Mouse (Mus musculus): ENCODE results near the gene Cd274.
A peak's percentile ranks its signal among the peaks of the same experiment; 100 is the strongest.

Cd274 gene

DNA sequence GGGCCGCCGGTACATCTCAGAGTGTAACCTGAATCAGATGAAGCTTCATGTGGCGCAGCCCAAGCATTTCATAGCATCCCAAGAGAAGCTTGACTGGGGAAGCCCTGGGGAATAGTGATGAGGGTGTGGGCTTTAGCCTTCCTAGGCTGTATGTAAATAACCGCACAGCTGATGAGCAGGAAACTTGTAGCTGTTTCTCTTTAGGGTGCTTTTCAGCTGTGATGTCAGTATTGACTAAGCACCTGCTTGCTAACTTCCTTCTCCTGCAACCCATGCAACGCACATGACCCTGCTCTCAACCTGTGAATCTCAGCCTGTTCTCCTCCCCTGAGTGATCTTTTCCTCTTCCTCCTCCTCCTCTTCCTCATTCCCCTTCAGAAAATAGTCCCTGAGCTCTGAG, 3.2 kb upstream of the Cd274 start:
- DNase-seq (ENCODE audit: low read depth, low spot score): no peak

DNA sequence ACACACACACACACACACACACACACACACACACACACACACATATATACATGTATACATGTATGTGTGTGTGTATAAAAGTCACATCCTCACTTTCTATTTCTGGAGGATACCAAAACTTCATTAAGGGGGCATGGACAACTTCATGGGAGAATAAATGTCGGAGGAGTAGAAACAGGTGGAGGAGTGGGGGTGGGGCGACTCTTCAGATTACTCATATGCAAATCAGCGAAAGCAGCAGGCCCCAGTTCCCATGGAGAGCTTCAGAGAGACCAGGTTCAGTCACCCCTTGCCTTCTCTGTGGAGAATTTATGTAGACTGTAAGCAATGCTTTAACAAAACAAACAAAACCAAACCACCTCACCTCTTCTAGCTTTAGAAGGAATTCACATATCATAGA, 2.1 kb upstream of the Cd274 start:
- peak; percentile 72 for DNase-seq (ENCODE audit: low read depth, low spot score)

DNA sequence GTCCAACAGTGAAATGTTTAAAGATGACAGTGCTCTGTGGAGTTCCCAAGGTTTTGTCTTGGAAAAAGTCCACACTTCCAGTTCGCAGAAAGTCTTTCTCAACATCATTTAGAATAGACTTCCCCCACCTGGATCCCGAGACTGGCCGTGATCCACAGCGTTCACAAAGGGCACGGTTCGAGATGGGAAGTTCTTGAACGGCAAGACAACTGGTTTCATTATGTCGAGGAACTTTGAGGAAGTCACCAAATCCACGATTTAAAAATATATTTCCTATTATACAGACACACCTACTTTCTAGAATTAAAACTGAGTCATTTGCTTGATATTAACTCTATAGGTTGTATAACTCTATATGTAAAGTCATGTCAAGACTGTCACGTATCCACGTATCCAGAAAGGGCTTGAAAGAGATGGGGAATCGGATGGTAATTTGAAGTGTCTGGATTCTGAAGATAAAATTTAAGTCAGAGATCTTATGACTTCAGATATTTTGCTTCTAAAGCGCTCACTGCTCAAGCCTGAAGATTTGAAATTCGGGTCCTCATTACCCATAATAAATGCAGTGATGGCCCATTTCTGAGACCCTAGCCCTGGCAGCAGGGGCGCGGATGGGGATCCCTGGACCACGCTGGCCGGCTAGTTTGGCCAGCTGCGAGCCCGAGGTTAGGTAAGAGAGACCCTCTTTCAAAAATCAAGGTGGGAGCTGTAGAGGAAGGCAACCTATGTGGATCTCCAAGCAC, 858 bp upstream of the Cd274 start:
- no peak for DNase-seq (ENCODE audit: low read depth, low spot score)

DNA sequence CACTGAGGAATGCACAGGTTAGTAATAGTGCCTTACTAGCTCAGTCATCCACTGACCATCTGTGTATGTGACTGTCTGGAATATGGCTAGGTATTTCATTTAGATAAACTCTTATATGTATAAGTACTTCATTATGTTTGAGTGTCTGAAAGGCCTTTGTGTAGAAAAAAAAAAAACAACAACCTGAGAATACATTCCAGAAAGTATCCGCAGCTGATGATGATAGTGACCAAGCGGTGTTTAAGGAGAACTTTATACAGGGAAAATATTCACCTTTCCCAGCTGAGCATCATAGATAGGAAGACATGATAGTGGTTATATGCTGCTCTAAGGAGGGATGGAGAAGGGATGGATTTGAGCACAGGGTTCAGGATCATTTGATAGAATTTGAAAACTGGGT, 786 bp downstream of the Cd274 start:
- DNase-seq (ENCODE audit: low read depth, low spot score): no peak

DNA sequence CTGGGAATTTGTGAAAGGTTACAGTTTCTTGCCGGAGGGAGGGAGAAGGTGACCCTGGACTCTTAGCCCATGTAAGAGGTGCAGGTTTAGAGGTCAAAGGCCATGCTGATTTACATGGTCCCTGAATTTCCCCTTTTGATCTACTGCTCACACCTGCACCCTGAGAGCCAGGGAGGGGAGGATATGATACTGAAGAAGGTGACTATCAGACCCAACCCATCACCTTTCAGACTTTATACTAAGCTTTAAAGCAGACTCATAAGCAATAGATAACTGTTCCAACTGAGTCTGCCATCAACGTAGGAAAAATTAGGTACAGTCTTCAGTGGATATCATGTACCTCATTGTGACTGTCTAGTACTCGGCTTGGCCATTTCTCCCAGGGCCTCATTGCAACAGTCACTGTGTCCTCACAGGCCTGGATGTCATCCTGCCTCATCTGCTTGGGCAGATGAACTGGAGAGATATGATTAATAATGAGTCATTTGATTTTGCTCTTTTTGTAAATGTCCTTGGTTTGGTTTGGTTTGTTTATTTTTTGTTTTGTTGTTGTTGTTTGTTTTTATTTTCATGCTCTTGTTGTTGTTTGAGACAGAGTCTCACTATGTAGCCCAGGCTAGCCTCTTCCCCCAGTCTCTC, 1.5 kb downstream of the Cd274 start:
- DNase-seq (ENCODE audit: low read depth, low spot score): no peak

DNA sequence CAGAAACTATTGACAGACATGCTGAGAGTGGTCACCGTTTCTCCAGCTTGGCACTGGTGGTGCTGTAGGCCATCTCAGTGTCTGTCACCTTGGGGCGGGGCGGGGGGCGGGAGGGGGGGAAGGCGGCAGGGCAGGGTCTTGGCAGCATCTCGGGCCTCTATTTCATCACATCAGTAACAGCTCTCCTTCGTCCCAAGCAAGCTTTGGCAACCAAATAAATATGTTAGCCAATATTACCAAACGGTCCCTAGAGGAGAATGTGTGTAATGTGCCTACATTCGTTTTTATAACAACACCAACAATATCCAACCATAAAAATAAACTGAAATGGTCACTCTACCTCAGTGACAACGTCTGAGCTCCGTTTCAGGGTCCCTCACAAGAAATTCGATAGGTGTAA, 2.9 kb downstream of the Cd274 start:
- DNase-seq (ENCODE audit: low read depth, low spot score): no peak

DNA sequence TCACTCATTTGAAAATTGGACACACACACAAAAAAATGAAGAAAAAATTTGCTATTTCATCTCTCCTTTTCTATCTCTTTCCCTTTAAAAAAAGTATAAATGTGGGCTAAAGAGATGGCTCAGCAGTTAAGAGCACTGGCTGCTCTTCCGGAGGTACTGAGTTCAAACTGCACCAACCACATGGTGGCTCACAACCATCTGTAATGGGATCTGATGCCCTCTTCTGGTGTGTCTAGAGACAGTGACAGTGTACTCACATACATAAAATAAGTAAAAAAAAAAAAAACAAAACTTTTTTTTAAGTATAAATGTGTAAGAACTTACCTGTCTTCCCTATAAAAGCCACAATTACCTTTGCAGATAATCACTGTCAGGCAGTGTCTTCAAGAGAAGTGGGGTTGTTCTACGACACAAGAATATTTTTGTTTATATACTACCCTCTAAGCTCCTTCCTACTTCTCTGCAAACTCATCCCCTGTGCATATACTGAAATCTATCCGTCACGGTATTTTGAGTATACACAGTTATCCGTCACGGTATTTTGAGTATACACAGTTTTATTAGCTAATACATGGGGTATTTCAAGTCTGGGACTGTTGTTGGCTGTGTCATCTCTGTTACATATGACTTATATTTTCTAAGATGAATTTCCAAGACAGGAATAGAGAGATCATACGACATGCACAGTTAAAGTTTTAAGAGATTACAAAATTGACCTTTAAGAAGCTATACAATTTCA, 3.5 kb downstream of the Cd274 start:
- no peak for DNase-seq (ENCODE audit: low read depth, low spot score)

DNA sequence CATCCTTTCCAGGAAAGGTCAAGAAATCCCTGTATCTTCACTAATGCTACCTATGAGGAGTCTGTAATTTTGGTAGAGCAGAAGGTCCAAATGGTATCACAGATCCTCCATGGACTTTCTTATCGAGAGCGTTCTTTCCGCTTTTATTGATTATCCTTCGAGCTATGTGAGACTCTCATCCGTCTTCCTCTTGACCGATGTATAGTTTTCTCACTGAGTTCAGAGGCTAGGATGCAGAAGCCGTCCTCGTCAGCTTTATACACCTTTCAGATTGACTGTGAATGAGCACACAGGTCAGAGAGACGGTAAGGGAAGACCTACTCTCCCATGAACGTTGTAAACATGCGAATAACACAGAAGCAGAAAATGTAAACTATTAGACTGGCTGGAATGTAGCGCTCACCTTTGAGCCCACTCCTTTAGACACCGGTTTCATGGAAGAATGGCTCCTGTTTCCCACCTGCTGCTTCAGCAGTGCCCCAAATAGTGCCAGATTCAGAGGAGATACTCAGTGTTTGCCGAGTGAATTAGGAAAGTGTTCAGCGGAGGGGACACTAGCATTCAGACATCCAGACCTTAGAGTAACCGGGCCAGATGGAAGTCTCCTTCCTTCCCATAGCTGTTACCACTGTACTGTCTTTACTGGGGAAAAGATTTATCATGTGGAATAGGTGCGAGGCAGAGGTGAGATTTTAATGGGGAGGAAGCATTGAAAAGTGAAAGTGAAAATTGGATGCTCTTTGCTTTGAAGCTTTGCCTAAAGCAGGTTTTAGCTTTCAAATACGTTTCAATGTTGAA, 4.2 kb downstream of the Cd274 start:
- DNase-seq (ENCODE audit: low read depth, low spot score): no peak

DNA sequence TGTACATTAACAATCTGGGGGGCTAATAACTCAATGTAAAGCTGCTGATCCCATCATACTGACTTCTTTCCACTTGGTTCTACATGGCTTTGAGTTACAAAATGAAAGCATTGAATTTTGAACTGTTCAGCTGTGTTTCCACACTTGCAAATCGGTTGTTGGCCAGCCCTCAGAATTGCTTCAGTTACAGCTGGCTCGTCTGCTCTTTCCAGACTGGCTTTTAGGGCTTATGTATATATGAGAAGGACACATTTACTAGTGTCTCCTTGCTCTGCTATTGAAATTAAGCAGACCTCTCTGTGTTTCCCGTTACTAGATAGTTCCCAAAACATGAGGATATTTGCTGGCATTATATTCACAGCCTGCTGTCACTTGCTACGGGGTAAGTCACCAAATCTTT, 4.9 kb downstream of the Cd274 start:
- DNase-seq (ENCODE audit: low read depth, low spot score): no peak

DNA sequence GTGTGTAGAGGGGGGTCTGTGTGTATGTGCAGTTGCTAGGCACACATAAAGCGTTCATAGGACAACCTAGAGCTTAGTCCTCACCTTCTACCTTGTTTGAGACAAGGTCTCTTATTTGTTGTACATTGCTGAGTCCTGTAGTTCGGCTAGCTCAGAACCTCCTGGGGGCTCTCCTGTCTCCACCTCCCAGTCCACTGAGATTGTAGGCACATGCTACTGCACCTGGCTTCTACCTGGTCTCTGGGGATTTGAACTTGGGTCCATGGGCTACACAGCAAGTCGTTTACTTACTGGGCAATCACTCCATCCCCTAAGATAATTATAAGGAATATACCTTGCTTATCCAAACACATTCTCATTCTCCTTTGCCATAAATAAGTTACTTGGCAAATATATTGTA, 5.4 kb downstream of the Cd274 start:
- no peak for DNase-seq (ENCODE audit: low read depth, low spot score)

DNA sequence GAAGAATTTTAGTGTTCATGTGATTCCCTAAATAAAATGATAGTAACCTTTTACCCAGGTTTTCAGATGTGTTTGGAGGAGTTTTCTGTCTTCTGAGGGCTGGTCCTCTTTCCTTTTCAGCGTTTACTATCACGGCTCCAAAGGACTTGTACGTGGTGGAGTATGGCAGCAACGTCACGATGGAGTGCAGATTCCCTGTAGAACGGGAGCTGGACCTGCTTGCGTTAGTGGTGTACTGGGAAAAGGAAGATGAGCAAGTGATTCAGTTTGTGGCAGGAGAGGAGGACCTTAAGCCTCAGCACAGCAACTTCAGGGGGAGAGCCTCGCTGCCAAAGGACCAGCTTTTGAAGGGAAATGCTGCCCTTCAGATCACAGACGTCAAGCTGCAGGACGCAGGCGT, 6.2 kb downstream of the Cd274 start:
- DNase-seq (ENCODE audit: low read depth, low spot score): no peak

DNA sequence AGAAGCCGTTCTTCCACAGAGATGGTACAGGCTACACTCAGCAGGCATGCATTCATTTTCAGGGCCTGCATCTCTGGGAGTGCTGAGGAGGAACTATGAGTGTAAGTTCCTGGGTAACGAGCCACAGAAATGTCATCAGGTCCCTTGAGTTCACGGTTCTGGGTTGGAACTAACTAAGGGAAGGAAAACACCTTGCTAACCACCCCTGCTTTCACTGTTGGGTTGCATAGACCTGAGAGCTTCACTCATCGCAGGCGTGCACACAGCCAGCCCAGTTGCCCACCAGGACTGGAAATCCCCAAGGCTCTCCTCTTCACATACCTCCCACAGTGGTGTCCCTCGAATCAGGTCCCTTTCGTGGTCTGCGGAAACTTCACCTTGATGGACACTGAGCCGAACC, 7.7 kb downstream of the Cd274 start:
- no peak for DNase-seq (ENCODE audit: low read depth, low spot score)

DNA sequence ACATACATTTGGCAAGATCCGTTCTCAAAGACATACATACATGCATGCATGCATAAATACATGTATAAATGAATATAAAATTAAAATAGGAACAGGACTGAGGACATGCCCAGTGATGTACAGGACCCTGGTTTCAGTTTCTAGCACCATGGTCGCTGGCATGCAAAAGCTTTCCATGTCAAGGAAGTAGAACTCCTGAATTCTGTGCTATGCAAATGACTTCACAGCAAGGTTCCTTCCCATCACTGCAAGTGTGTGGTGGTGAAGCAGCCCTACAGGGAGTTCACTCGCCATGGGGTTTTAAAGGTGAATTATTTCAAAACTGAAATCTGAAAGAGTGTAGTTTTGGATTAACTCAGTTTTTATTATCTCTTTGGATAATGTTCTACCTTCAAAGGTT, 9.1 kb downstream of the Cd274 start:
- DNase-seq (ENCODE audit: low read depth, low spot score): no peak

DNA sequence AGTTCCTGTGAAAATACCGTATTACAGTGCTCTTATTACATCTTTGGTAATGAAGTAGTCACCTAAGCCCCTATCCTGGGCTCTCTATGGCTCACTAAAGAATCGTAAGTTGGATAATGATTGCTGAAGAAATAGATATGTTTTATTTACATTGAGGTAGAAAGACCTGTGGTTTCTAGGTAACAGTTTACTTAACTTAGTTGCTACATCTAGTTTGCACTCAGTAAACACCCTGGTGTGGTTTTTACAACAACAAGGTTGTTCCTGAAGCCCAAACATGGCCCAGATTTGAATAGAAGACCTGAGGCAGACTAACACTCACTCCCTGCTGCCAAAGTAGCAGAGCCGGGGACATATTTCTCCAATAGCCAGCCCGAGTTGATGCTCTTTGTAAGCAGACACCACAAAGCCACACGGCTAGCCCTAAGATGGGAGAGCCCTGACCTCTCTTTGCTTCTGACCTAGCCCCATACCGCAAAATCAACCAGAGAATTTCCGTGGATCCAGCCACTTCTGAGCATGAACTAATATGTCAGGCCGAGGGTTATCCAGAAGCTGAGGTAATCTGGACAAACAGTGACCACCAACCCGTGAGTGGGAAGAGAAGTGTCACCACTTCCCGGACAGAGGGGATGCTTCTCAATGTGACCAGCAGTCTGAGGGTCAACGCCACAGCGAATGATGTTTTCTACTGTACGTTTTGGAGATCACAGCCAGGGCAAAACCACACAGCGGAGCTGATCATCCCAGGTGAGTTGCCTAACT, 12.8 kb downstream of the Cd274 start:
- DNase-seq (ENCODE audit: low read depth, low spot score): no peak

DNA sequence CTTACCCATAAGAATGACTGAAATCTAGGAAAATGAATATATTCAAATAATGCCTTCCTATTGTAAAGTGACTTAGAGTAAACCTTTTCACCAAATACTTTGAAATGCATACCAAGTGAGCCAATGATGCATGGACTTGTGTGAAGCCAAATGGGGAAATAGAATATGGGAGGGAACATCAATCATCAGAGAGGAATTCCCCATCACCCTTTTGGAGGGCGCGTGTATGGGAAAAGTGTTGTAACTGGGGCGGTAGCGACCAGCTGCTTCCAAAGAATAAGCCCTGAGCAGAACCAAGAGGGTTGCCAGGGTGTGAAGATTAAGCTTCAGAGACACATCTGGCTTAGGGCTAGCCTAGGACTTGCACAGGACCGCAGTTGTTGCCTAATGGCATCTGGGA, 16.1 kb downstream of the Cd274 start:
- no peak for DNase-seq (ENCODE audit: low read depth, low spot score)

DNA sequence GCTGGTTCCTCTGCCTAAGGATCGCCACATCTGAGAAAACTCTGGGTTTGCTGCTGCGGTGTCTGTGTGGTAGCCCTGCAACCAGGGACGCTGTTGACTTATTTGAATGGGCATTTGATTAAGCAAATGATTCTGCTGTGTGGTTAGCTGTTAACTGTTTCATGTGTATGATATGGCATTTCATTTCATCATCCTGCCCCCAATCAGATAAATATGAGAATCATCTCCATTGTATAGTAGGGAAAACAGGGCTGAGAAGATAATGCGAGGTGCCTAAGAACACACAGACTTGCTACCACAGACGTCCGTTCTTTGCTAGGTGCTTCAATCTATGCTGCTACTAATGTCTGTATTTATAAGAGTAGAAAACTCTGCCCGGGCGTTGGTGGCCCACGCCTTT, 17.2 kb downstream of the Cd274 start:
- DNase-seq (ENCODE audit: low read depth, low spot score): no peak

DNA sequence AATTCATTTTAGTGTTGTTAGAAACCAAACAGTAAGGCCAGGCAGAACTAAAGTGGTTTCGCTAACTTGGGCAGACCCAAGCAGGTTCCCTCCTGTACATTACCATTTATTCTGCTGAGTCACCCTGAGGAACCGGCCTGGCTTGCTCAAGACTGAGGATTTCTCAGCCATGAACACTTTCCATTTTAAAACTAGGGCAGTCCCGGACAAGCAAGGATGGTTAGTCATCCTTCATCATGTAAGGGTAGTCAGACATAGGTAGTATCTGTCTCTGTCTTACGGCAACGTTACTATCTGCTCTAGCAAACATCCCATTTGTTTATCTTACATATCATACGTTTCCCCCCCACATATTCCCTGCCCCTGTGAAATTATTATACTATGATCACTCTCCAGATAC, 17.7 kb downstream of the Cd274 start:
- no peak for DNase-seq (ENCODE audit: low read depth, low spot score)

DNA sequence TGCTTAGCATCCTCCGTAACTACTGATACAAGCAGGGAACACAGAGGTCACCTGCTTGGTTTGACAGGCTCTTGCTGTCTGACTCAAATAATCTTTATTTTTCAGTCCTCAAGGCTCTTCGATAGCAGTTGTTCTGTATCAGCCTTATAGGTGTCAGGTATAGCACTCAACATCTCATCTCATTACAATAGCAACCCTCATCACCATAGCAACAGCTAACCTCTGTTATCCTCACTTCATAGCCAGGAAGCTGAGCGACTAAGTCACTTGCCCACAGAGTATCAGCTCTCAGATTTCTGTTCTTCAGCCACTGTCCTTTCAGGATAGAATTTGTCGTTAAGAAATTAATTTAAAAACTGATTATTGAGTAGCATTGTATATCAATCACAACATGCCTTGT, 18.6 kb downstream of the Cd274 start:
- DNase-seq (ENCODE audit: low read depth, low spot score): no peak

DNA sequence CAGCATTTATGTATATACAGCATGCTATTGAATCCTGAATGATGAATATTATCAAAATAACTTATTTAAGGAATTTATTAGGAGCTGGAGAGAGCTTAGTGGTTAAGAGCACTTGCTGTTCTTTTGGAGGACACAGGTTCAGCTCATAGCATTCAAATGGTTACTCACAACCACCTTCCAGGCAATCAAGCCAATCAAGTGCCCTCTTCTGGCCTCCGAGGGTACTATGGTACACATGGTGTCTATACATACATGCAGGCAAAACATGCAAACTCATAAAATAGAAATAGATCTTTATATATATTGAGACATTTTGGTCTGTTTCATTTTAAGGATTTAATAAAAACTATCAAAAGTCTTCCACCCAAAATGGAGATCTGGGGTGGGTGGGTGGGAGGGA, 21.6 kb downstream of the Cd274 start:
- DNase-seq (ENCODE audit: low read depth, low spot score): no peak

DNA sequence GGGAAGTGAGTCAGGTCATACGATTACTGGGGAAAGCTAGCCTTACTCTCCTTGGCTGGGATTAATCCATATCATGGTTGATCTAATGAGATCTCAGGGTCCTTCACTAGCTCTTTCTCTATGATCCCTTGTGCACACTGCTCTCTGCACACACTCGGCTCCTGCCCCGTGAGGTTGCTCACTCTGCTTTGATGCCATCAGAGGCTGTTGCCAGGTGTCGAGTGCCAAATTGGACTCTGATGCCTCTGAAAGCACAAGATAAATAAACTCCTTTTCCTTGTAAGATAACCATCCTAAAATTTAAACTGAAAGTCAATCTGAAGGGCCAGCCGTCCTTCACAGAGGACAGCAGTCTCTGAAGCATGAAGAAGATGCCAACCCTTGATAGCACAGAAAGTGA, 23.2 kb downstream of the Cd274 start:
- no peak for DNase-seq (ENCODE audit: low read depth, low spot score)

DNA sequence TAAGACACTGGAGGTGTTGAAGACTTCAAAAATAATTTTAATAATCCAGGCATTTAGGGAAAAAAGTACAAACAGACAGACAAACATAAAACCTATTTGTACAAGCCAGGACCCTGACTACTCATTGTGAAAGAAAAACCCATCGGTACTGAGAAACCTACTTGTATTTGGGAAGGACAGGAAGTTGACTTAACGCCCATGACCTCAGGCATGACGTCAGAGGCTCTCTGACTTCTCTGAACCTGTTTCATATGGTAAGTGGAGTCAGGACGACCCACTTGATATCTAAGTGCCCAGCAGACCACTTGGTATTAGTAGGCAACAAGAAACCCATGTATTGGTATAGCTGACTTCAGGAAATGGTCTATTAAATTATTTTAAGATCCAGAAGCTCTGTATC, 24.0 kb downstream of the Cd274 start:
- DNase-seq (ENCODE audit: low read depth, low spot score): no peak

DNA sequence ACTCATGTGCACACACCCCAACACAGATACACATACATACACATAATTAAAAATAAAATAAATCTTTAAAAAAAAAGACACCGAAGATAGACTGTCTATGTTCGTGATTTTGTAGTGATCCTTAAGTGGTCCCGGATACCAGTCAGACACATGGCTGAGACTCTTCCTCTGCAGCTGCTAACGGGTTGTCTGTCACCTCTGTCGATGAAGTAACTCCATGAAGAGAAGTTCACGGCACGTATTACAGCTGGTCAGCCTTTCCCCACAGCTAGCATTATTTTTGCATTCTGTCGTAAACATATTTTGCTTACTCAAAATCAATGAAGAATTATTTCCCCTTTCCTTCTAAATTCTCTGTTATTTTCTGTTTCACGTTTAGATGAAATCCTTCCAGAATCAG, 26.1 kb downstream of the Cd274 start:
- no peak for DNase-seq (ENCODE audit: low read depth, low spot score)

All from ZHBTc4 (cell line).